Mouse (Mus musculus): ENCODE data around the gene Nusap1. TPM values are rescaled to one million over a fixed set of nuclear protein-coding genes. Genes with fewer than 3 reads are reported as not detected.

Gene Nusap1
- polyA plus RNA-seq, 1 experiment = 11.1 TPM

GRCm38 (mm10) chr2:119696111-119696510, 78.0 kb downstream of the Nusap1 start:
- TF ChIP-seq POLR2A (IDR thresholded peaks at IDR 0.05; ENCODE audit: control insufficient read depth, extremely low read depth, insufficient read depth, low read length, poor library complexity) (no peak), CTCF (IDR thresholded peaks at IDR 0.05; ENCODE audit: borderline replicate concordance, control insufficient read depth, extremely low read depth, insufficient read depth, low read length, poor library complexity) (no peak)
- Histone ChIP-seq H3K36me3 (ENCODE audit: control insufficient read depth, insufficient read depth, low read length) (peaks cover 13% of the 10 kb centered on the region), H3K4me3 (ENCODE audit: control insufficient read depth, insufficient read depth, low read length) (no peak overlapping the region), H3K27ac (ENCODE audit: control insufficient read depth, insufficient read depth, low read length) (no peak overlapping the region), H3K4me1 (replicated peaks; ENCODE audit: control insufficient read depth, insufficient read depth, low read length) (no peaks in the 10 kb centered on the region), H3K27me3 (ENCODE audit: control insufficient read depth, insufficient read depth, low read length) (no peaks in the 10 kb centered on the region)
- DNase-seq = no peak
- WGBS = 76% methylated on average over 1 of the region's 1 CpGs

GRCm38 (mm10) chr2:119698472-119698871, 80.4 kb downstream of the Nusap1 start:
- H3K4me1 ChIP-seq (replicated peaks; ENCODE audit: control insufficient read depth, insufficient read depth, low read length) = no peaks in the 10 kb centered on the region
- TF ChIP-seq CTCF (IDR thresholded peaks at IDR 0.05; ENCODE audit: borderline replicate concordance, control insufficient read depth, extremely low read depth, insufficient read depth, low read length, poor library complexity) (no peak), POLR2A (IDR thresholded peaks at IDR 0.05; ENCODE audit: control insufficient read depth, extremely low read depth, insufficient read depth, low read length, poor library complexity) (no peak)
- WGBS = 71% methylated on average over 2 of the region's 2 CpGs
- no peak for DNase-seq
- H3K27me3 ChIP-seq (ENCODE audit: control insufficient read depth, insufficient read depth, low read length) = no peaks in the 10 kb centered on the region
- H3K4me3 ChIP-seq (ENCODE audit: control insufficient read depth, insufficient read depth, low read length) = no peak overlapping the region
- no peak overlapping the region for H3K27ac ChIP-seq (ENCODE audit: control insufficient read depth, insufficient read depth, low read length)
- peaks cover 11% of the 10 kb centered on the region for H3K36me3 ChIP-seq (ENCODE audit: control insufficient read depth, insufficient read depth, low read length)

- 95% methylated on average over 3 of the region's 3 CpGs for WGBS
- DNase-seq = no peak
- no peaks in the 10 kb centered on the region for H3K27me3 ChIP-seq (ENCODE audit: control insufficient read depth, insufficient read depth, low read length)
Observed at GRCm38 (mm10) chr2:119699962-119700361, 81.9 kb downstream of the Nusap1 start.

More at GRCm38 (mm10) chr2:119699962-119700361, 81.9 kb downstream of the Nusap1 start:
- no peak overlapping the region for H3K27ac ChIP-seq (ENCODE audit: control insufficient read depth, insufficient read depth, low read length)
- peaks cover 12% of the 10 kb centered on the region; the same call in 1 of the 2 replicates for H3K36me3 ChIP-seq (ENCODE audit: control insufficient read depth, insufficient read depth, low read length)
- H3K4me3 ChIP-seq (ENCODE audit: control insufficient read depth, insufficient read depth, low read length) = no peak overlapping the region
- TF ChIP-seq CTCF (IDR thresholded peaks at IDR 0.05; ENCODE audit: borderline replicate concordance, control insufficient read depth, extremely low read depth, insufficient read depth, low read length, poor library complexity) = no peak
- no peak for TF ChIP-seq POLR2A (IDR thresholded peaks at IDR 0.05; ENCODE audit: control insufficient read depth, extremely low read depth, insufficient read depth, low read length, poor library complexity)
- H3K4me1 ChIP-seq (replicated peaks; ENCODE audit: control insufficient read depth, insufficient read depth, low read length) = no peaks in the 10 kb centered on the region

Other genes starting within 250 kb of the Nusap1 start
- 16.1 and 17.4 TPM in 2 replicates for gene Ino80, start 140.6 kb upstream of the Nusap1 start, polyA plus RNA-seq (2012; rRNA removed)
- gene Exd1, start 70.7 kb upstream of the Nusap1 start, polyA plus RNA-seq (2012; rRNA removed) = 0.08 and 0.15 TPM in 2 replicates
- gene Chp1, start 70.6 kb upstream of the Nusap1 start, polyA plus RNA-seq (2012; rRNA removed) = 78.5 and 86.2 TPM in 2 replicates
- gene Oip5, start 171 bp downstream of the Nusap1 start, polyA plus RNA-seq (2012; rRNA removed) = 21.8 and 30.0 TPM in 2 replicates
- 4.1 and 5.0 TPM in 2 replicates for gene Ndufaf1, start 44.5 kb downstream of the Nusap1 start, polyA plus RNA-seq (2012; rRNA removed)
- 17.3 and 21.0 TPM in 2 replicates for gene Rtf1, start 56.8 kb downstream of the Nusap1 start, polyA plus RNA-seq (2012; rRNA removed)
- 4.8 and 4.9 TPM in 2 replicates for gene Itpka, start 124.0 kb downstream of the Nusap1 start, polyA plus RNA-seq (2012; rRNA removed)
- 11.5 and 13.0 TPM in 2 replicates for gene Ltk, start 142.1 kb downstream of the Nusap1 start, polyA plus RNA-seq (2012; rRNA removed)
- 54.6 and 64.4 TPM in 2 replicates for gene Rpap1, start 169.2 kb downstream of the Nusap1 start, polyA plus RNA-seq (2012; rRNA removed)
- gene Tyro3, start 179.4 kb downstream of the Nusap1 start, polyA plus RNA-seq (2012; rRNA removed) = 6.5 and 7.1 TPM in 2 replicates

Data from thymus, adult 2 months (tissue).